Mouse (Mus musculus) cerebellum, adult (tissue): ENCODE measurements at regions not wholly inside any gene's neighbourhood (a gene's known extent, or its start where the extent isn't known, plus 50 kb on each side); places are given as distances from the start of the nearest gene placed in this dataset.

ENCODE experiments used
- ATAC-seq: cut with Nextera tagmentation; 2 replicates; pipeline ENCODE4 v1.9.2; 2017; ENCODE audit warnings: mild to moderate bottlenecking, moderate library complexity, mixed read lengths; ENCODE audit not compliant: insufficient number of reproducible peaks, low FRiP score, low TSS enrichment

DNA sequence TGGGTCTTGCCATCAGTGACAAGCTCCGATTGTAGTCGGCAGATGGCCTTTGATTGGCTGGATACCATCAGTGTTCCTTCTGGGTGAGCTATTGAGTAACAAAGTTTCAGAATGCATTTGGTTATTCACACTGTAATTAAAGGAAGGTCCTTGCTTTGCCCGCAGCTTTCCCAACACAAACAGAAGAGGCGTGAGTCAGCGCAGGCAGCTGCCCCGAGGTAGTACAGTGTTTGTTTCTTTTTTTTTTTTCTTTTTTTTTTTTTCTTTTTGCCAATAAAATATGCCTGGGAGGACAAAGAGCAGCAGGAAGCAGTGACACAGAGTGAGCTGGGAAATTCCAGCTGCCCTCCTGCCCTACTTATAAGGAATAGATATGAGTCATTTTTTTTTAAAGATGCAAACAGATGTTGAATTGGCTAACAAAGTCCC lies 152.3 kb upstream of the Tmc1 start:
- ATAC-seq: no peak

DNA sequence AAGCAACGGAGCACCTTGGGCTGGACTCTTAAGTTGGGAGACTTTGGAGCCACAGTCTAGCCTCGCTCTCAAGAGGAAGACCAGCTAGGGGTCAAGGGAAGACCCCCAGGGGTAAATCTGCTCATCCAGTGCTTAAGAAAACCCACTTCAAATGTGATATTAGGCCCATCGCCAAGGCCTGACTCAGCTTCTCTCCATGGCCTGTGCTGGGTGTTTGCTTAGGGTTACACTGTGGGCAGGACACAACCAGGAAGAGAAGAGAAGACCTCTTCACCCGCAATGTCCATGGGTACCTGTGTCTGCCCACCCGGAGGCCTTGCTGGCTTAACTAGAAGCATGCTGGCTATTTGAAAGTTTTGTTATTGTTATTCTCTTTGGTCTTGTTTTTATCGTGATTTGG lies 151.0 kb upstream of the Tmc1 start:
- no peak for ATAC-seq

DNA sequence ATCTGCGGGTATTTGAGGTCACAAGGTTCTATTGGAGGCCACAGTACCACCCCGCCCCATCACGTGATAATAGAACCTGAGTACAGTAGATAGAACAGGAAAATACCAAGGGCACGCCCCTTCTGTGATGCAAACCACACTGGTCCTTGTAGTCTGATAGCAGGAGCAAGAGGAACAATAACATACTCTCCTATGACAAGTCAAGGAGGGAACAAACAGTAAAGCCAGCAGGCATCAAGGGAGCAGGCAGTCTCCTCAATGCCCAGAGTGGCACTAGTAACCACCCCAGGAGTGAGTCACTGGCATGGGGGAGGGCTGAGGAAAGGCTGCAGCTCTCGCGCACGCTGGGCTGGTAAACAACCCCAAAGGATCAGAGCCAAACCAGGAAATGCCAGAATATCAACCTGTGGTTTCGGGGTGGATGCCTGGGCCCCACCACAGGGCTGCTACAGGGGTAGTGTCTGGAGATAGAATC lies 150.5 kb upstream of the Tmc1 start:
- ATAC-seq: peak; percentile 50; the same call in 1 of the 2 replicates

GRCm38 (mm10) chr19:21077771-21078548 lies 124.0 kb upstream of the Tmc1 start:
- ATAC-seq: no peak

GRCm38 (mm10) chr19:21068381-21068780 lies 114.4 kb upstream of the Tmc1 start:
- ATAC-seq: no peak

- ATAC-seq: no peak
These were observed 112.6 kb upstream of the Tmc1 start for GRCm38 (mm10) chr19:21066432-21067113.

GRCm38 (mm10) chr19:21064902-21065301 lies 110.9 kb upstream of the Tmc1 start:
- no peak for ATAC-seq

DNA sequence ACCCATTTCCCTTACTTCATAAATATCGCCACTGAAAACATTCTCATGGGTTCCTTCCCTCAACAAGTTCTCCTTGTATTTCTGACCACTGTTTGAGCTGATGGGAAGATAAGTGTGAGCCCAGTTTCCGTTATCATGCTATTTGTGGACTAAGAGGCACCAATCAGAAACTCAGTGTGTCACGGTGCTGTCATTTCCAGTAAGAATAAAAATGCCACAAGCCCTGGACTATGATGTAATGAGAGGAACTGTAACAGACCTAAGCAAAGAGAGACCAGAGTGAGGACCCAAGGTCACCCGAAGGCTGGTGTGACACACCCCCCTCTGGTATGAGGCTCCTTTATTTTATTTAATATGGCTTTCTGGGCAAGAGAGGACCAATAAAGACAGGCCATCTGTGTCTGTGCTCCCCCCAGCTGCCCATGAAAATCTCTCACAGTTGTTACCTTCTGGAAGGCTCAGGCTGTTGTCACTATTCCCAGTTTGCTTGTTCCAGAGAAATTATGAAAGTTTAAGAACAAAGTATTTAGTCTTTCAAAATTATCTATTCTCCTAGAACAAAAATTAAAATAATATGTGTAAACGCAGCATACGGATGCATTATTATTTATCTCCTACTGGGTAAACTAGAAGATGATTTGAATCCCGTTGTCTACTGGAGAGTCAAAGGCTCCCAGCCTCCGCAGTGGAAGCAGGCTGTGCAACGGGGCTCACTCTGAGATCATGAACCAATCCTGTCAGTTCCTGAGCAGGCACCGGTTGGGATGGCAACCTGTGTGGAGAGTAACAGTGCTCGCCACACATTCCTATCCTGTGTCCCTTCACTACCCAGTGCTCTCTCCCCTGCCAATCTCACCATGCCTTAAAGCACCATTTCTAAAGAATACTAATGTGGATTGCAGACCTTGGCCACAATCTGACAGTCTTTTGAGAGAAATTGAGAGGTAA lies 99.9 kb upstream of the Tmc1 start:
- ATAC-seq: peak; percentile 85

DNA sequence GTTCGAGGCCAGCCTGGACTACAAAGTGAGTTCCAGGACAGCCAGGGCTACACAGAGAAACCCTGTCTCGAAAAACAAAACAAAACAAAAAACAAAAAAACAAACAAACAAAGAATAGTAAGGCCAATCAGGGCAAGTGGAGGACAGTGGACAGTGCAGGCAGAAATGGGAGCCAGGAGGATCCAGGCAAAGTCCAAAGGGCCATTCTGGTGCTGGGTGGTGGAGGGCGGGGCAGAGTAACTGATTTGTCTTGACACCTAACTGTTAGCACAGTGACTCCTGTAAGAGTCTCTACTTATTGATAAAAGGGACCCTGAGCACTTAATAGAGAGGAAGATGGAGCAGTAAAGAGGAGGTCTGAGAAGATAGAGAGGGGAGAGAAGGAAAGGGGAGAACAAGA lies 98.8 kb upstream of the Tmc1 start:
- no peak for ATAC-seq

DNA sequence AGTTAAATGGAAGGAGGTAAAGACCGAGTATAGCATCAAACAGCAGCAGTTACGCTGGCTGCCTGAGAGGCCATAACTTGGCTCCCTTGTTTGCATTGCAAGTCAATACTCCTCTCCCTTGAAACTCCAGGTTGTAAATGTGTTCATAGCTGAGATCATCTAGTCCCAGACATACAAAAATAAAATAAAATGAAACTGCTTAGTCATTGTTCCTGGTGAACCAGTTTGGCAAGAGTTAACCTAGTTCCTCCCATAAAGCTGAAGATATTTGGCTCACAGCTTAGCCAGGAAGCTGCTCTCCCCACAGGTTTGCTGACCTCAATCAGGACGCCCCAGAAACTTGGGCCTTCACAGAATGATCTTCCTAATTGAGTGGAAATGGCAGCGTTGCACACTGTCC lies 97.9 kb upstream of the Tmc1 start:
- no peak for ATAC-seq

DNA sequence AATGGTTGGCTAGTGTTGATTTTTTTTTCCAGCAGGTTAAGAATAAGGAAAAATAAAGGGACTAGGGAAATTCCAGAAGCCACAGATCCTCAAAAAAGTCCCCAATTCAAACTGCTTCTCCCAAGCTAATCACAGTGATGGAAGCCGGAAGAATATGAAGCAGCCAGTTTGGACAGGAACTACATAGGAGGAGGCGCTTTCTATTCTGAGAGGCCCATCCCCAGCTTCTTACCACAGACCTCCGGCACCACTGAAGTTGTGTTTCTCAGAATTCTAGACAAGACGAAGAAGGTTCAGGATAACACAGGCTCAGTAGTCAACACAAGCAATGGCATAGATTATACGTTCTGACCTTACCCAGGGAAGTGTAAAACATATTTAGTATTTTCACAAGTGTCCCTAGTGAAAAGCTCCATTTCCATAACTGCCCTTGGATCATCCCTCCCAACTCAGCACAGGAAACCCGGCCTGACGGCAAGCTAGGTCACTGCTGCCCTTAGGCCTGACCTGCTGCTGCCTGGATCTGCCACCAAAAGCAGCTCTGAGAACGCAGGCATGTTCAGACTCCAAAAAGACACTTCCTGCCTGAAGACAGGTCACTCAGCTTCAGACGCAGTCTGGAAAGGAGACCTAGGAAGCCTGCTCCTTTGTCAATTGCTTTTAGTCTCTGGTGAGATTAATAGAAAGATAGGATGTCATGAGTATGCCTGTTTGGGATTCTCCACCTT lies 97.2 kb upstream of the Tmc1 start:
- ATAC-seq: peak; percentile 55; the same call in 1 of the 2 replicates

DNA sequence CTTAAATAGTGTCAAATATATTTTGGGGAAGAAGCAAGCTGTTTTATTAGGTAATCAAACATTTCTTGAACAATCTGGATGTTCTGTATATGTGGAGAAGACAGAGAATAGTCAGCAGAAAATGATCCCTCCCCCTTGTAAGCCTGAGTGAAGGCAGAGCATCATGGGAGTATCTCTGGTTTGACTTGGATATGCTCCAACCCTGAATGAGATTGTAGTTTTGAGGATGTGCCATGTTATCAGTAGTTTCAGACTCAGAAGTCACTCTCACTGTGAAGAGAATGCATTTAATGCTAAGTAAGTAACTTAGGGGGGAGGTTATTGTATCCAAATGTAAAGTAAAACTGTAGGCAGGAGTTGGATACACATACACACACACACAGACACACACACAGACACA lies 95.3 kb upstream of the Tmc1 start:
- ATAC-seq: no peak

DNA sequence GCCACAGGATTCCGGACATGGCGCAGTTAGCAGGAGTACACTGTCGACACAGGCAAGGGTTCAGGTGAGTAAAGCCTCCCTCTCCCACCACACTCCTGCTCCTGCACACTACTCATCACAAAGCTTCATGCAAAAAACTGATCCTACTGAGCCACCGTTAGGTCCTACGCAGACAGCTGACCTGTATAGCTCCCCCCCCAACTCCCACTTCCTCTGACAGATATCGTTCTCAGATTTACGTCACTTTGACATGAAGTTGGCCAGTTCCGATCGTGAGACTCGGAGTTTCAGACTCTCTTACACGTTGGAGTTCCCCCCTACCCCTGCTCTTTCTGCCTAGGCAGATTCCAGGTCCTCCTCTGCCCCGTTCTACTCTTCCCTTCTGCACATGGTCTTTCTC lies 91.6 kb upstream of the Tmc1 start:
- ATAC-seq: no peak

GRCm38 (mm10) chr19:21043958-21044357 lies 90.0 kb upstream of the Tmc1 start:
- ATAC-seq: no peak

- no peak for ATAC-seq
These were observed 88.5 kb upstream of the Tmc1 start for GRCm38 (mm10) chr19:21042536-21042935.

- no peak; the same call in 1 of the 2 replicates for ATAC-seq
These were observed 83.6 kb upstream of the Tmc1 start for GRCm38 (mm10) chr19:21037448-21038077.

DNA sequence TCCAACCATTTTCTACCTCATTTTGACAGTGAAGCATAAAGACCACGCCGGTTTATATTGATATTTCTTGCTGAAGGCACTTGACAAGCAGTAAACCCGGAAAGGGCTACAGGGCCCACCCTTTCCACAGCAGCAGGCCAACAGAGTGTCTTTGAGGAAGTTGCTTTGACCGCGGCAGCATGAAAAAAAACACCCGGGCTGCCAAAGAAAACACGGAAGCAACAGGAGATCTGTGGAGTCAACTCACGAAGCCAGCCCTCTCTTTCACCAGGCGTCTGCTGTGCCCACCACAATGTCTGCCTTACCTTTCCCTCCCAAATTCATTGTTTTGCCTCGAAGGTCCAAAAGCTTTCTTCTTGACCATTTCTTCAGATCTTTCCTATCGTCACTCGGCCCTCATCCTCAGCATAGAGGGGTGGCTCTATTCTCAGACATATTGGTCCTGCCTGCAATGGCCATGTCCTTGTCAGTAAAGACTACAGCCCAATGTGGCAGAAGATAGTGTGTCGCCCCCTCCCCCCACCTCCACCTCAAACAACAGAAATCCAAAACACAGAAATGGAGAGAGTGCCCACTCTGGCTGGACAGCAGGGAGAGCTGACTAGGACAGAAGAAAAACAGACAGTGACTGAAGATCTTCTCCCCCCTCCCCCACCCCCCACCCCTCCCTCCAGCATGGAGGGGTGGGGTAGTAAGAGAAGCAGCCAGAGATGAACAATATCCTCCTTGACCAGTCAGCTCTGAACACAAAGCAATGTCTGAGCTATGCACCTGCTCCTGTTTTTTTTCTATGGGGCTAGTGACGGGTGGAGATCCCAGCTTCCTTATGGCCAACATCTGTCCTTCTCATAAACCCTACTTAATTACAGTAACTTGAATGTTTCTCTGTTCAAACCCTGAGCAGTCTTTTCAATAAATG lies 82.8 kb upstream of the Tmc1 start:
- ATAC-seq: no peak; the same call in 1 of the 2 replicates

GRCm38 (mm10) chr19:21035505-21035904 lies 81.5 kb upstream of the Tmc1 start:
- ATAC-seq: no peak
